Mouse (Mus musculus): ENCODE data around the gene Eif4a1.

DNA sequence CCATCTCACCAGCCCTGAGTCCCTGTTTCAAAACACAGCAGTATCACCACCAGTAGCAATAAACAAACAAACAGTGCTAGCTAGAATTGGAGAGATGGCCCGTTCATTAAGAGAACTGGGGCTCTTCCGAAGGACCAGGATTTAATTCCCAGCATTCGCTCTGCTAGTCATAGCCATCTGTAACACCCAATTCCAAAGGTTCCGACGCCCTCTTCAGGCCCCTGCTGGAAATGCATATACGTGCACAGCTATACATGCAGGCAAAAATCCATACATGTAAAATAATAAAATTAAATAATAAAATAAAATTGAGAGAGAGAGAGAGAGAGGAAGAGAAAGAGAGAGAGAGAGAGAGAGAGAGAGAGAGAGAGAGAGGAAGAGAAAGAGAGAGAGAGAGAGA, 47.2 kb upstream of the Eif4a1 start:
- TF ChIP-seq CTCF (IDR thresholded peaks at IDR 0.05; ENCODE audit: borderline replicate concordance, control insufficient read depth, extremely low read depth, insufficient read depth, low read length, poor library complexity) (no peak), POLR2A (IDR thresholded peaks at IDR 0.05; ENCODE audit: control insufficient read depth, extremely low read depth, insufficient read depth, low read length, poor library complexity) (no peak)

Measured in thymus, adult 2 months (tissue).